Mouse (Mus musculus) CD4-positive, CD25-positive, alpha-beta regulatory T cell, adult 2 months (primary cell): Measurements from ENCODE around the gene Cacng7.
A peak's percentile ranks its signal among the peaks of the same experiment; 100 is the strongest.
"Not testable (repeated sequence)": the region's sequence is repeated elsewhere in the genome, so short reads cannot be mapped to it uniquely, and the experiment has no call there.

Experiments used
- DNase-seq: peaks from one replicate; pipeline ENCODE4 v3.0.0-alpha.2; 2012; ENCODE audit warnings: low read depth, low spot score

Gene Cacng7

DNA sequence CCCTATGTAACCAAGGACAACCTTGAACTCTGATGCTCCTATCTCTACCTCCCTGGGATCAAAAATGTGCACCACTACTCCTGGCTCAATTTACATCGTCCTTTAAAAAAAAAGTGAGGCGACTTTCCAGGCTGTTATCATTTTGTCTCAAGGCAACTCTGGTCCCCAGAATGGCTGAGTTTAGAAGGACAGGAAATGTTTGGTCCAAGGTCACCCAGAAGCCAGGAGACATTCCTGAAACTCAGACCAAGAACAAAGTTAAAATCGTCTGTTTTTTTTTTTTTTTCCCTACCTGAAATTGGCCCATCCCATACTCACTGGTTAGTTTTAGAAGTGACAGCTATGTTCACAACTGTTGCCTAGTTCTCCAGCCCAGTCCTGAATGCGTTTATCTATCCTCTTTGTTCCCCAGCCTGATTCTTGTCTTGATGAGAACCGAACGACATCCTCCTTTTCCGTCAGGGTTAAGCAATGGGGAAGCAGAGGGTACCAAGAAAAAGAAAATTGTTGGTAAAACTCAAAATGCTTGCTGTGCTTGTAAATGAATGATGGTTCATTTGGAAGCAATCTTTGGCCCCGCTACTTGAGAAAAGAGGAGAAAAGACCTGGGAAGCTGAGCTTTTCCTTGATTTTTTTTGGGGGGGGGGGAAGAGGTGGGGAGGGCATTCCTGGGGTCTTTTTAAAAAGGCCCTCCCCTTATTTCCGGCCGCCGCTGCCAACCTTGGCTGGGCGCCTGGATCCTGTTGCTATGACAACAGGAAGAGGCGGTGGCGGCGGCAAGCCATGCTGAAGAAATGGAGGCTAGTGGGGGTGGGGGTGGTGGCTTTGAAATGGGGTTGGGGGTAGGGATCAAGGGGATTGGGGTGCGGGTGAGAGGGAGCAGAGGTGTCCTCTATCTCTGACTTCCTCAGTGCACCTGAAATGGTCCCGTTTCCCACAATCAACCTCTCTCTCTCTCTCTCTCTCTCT lies 57.0 kb downstream of the Cacng7 start:
- no peak for DNase-seq

DNA sequence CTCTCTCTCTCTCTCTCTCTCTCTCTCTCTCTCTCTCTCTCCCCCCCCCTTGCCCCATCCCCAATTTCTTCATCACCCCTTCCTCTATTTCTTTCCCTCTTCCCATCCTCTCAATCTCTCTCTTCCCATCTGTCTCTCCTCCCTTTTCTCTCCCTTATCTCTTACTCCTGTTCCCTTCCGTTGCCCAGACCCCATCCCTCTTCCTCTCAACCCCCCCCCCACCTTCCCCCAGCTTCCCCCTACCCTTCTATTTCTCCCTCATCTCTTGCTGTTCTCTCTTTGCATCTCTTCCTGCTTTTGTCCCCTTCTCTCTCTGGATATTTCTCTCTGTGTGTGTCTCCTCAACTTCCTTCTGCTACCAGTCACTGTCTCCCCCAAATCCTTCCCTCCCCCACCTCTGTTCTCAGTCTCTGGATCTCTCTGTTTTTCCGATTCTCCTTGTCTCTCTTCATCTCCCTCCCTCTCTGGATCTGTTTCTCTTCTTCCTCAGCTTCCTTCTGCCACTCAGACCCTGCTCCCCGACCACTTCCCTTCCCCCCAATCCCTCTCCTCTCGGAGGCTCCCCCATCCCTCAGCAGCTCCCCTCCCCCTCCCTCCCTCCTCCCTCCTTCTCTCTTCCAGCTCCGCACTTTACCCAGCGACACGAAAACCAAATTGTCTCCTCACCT lies 57.8 kb downstream of the Cacng7 start, which contains the start of gene Cacng8:
Gene Cacng8, plus strand, starts transcription at position 271 of the 668 bp plus-strand sequence.
- no peak for DNase-seq

DNA sequence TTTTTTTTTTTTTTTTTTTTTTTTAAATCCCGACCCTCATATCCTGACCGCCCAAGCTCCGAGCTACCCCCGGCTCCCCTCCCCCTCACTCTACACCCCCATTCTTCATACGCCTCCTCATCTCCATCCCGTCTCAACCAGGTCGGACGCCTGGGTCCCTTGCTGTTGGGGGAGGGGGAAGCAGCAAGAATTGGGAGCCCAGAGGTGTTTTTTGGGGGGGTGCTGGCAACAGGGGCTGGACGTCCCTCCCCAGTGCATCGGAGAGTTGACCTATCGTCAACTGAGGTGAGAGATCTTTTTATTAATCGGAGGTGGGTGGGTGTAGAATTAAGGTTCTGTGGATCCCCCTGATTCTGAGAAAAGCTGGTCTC lies 58.3 kb downstream of the Cacng7 start:
- no peak for DNase-seq

DNA sequence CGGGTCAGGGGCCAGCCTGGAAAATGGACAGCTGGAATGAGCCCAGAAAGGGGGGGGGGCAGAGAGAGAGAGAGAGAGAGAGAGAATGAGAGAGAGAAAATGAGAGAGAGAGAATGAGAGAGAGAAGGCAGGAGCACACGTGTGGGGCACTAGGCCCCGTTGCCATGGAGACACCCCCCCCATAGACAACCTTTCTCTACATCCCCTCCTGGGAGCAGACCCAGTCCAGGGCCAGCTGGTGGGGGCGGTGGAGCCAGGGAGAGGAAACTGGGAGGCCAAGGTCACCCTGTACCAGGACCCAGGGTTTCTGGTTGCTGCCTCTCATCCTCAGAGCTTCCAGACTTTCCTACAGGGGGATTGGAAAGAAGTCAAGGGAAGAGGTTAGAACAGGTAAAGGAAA lies 59.1 kb downstream of the Cacng7 start:
- no peak for DNase-seq

DNA sequence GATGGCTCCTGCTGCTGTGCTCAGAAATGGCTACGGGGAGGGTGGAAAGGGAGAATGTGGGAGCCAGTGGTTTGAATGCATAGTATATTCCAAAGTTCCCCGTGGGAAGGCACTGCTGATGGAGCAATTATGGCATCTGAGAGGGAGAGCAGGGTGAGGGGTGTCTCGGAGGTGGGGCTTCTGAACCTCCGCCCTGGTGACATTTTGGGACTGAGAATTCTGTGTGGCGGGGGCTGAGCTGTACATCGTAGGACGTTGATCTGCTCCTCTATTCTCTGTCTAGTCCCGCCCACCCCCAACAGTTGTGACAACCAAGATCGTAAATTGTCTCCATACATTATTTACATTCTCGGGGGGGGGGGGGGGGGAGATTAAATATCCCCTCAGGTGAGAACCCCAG lies 64.6 kb downstream of the Cacng7 start:
- no peak for DNase-seq

DNA sequence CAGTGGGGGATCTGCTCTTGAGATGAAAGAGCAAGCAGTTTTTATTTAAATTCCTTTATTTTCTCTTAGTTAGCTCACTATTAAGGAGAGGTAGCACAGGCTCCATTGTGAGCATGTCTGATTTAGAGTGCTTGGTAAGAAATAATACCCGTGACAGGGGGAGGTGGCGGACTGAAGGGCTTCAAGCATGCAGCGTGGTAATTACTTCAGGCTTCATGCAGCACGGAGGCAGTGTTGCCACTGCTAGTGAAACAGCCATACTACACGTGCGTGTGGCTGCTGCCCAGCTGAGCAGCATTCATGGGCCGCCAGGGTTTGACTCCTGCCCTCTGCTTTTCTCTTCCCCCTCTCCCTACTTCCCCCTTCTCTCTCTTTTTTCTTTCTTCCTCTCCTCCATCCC lies 65.0 kb downstream of the Cacng7 start:
- DNase-seq: no peak

DNA sequence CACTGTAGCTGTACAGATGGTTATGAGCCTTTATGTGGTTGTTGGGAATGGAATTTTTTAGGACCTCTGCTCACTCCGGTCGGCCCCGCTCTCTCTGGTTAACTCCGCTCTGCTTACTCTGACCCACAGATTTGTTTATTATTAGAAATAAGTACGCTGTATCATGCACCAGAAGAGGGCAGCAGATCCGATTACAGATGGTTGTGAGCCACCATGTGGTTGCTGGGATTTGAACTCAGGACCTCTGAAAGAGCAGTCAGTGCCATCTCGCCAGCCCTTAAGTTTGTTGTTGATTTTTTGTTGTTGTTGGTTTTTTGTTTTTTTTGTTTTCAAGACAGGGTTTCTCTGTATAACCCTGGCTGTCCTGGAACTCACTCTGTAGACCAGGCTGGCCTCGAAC lies 65.6 kb downstream of the Cacng7 start:
- not testable (repeated sequence) for DNase-seq

DNA sequence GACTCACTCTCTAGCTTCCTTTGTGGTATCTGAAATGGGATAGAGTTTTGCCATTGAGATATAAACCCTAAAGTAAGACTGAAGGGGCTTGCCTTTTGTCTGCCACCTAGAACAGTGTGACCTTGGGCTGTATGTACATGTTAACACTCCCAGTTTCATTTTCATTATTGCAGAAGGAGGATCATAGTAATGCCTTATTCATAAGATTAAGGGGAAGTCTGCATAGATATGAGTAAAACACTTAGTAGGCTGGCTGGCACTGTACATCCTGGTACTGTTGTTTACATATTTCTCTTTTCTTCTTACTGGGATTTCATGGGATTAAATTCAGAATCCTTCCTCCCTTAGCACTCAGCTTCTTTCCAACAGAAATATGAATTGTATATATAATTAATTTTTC lies 67.2 kb downstream of the Cacng7 start:
- no peak for DNase-seq

DNA sequence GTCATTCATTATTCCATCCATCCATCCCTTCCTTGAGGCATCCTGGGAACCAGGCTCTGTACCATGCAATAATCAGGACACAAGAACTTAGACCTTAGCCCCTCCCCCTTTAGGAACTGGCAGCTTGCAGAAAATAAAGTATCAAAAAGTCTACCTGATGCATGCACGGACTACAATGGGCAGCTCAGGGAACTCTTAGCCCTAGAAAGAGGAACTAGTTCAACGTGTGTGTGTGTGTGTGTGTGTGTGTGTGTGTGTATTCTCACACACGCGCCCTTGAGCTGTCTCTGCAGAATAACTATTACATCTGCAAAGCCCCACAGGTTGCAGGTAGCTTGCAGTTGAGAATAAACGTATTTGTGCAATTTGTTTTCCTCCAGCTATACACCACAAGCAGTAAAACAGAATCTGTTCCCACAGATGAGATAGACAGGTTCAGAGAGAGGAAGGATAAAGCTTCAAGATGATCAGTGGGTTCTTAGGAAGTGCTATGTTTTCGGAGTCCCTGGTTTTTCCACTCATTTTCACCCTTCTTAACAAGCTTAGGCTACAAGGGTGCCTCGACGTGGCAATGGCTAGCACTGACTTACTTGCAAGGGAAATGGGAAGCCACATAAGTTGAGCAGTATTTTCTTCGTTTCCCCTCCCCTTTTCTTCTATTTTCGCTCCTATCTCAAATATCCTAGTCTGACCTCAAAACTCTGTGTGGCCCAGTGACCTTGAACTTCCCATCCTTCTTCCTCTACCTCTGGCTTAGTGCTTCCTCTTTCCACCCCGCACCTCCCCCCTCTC lies 77.2 kb downstream of the Cacng7 start:
- no peak for DNase-seq

DNA sequence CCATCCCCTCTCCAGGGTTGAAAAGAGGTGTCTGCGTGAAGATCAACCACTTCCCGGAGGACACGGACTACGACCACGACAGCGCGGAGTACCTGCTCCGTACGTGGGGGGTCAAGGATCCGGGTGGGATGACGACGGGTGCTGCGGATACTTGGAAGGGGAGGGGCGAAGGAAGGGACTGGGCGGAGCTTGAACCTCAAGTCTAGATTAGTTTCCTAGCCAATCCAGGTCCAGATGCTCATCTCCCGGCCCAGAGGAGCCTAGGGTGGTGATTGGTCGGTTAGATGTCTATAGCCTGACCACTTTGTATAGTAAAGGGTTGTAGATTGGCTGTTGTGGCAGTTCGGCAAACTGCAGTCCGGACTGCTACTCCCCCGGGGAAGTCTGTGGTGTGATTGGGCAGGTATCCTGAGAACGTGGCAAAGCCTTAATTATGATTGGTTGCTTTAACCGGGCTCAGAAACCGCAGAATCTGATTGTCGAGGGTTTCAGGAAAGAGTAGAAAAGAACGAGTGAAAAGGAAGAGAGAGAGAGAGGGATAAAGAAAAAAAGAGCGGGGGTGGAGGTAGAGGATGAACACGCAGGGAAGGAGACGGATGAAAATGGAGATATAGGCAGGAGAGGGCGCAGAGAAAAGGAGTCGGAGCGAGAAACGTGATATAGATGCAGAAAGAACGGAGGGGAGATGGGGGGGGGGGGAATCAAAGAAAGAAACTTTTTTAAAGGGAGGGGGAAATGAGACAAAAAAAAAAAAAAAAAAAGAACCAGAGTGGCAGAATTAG lies 78.6 kb downstream of the Cacng7 start:
- peak; percentile 23 for DNase-seq

DNA sequence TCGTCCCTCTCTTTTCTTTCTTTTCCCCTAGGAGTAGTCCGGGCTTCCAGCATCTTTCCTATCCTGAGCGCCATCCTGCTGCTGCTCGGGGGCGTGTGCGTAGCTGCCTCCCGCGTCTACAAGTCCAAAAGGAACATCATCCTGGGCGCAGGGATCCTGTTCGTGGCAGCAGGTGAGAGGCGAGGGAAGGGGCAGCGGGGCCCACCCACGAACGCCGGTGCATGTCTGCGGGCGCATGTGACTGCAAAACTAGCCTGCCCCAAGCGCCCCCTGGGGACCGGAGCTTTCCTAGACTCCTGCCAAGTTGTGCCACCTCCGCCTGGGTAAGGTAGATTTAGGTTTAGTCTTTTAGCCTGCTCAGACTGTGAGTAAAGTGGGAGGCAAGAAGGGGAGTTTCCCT lies 79.3 kb downstream of the Cacng7 start:
- peak; percentile 10 for DNase-seq

DNA sequence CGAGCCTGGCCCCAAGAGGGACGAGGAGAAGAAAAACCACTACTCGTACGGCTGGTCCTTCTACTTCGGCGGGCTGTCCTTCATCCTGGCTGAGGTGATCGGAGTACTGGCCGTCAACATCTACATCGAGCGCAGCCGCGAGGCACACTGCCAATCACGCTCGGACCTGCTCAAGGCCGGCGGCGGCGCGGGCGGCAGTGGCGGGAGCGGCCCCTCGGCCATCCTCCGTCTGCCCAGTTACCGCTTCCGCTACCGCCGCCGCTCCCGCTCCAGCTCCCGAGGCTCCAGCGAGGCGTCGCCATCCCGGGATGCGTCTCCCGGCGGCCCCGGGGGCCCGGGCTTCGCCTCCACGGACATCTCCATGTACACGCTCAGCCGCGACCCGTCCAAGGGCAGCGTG lies 82.1 kb downstream of the Cacng7 start:
- no peak for DNase-seq

DNA sequence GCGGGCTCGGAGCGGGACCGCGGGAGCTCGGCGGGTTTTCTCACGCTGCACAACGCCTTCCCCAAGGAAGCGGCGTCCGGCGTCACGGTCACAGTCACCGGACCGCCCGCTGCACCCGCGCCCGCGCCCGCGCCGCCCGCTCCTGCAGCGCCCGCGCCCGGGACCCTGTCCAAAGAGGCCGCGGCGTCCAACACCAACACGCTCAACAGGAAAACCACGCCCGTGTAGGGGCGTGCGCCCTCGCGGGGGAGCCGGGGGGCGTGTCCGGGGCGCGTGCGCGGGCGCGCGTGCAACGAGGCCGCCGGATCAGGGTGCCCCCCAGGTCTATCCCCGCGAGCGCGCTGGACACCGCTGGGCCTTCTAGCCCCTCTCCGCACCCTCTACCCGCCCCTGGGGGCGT lies 82.6 kb downstream of the Cacng7 start:
- DNase-seq: no peak
